Mouse (Mus musculus) hindbrain, embryonic 15.5 days (tissue): ENCODE measurements around the gene Npas2. TPM values are rescaled to one million over a fixed set of nuclear protein-coding genes. Genes with fewer than 3 reads are reported as not detected.

ENCODE experiments used
- microRNA-seq: library from miRNA; unstranded; fragments of <30 nt; microRNA quantifications from one replicate; pipeline ENCODE4, GENCODE M21; 2016
- polyA plus RNA-seq: library from polyadenylated mRNA; unstranded; fragments of >200 nt; fragmentation: Nextera tagmentation; extraction: Ambion mirVana; gene quantifications from 2 replicates; pipeline ENCODE4 v1.2.1, GENCODE M21; 2015

The Npas2 gene
- polyA plus RNA-seq, 1 experiment from 2014 or later = 1.2 TPM

Small RNAs within 50 kb of the gene (microRNA-seq; reads per million reads assigned to microRNA genes)
- gene Mir6349 = not detected

Other genes starting within 250 kb of the Npas2 start
- 149 and 155 TPM in 2 replicates for gene Pdcl3, start 208.1 kb upstream of the Npas2 start, polyA plus RNA-seq
- 306 and 326 TPM in 2 replicates for gene Rpl31, start 174.1 kb downstream of the Npas2 start, polyA plus RNA-seq